Mouse (Mus musculus): ENCODE measurements at regions not wholly inside any gene's neighbourhood (a gene's known extent, or its start where the extent isn't known, plus 50 kb on each side); places are given as distances from the start of the nearest gene placed in this dataset.

DNA sequence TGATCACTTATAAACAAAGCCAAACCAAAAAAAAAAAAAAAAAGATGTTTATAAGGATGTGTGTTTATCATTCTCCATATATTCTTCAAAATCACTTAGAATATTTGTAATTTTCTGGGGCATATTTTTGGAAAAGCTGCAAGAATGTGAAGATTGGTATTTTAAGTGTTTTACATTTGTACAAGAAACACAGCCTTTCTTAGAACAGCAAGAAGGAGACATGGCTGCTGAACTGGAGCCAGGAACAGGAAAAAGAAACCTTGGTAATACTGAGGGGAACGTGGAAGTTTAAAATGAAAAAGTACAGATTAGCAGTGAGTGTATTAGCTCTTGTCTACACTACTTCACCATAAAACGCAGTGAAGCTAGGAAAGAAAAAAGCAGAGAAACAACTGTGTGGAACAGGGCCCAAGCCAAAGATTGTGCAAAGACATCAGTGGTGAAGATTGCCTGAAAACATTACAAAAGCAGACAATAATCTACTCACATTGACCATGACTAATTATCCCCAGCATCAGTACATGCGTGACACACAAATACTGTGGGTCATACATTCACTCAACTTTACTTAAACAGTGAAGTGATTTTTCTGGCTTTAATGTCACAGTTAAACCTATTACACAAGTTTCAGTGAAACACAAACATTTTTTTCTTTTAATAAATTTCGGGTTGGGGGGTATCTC lies 122.8 kb upstream of the Vegfc start:
- no peak for DNase-seq (ENCODE audit: low read depth, low spot score)

DNA sequence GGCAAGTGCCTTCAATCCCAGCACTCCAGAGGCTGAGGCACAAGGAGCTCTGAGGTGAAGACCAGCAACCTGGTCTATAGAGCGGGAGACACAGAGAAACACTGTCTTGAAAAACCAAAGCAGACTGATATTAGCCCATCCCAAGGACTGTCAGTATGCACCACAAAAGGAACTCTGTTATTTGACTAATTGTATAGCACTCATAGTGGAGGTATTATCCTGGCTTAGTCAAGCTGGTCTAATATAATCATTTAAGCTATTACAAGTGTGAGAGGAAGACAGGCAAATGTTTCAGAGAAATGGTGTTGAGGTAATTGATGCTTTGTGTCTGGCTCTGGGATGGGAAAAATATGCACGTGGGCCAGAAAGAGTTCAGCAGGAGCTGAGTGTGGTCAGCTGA lies 121.3 kb upstream of the Vegfc start:
- DNase-seq (ENCODE audit: low read depth, low spot score) = no peak

DNA sequence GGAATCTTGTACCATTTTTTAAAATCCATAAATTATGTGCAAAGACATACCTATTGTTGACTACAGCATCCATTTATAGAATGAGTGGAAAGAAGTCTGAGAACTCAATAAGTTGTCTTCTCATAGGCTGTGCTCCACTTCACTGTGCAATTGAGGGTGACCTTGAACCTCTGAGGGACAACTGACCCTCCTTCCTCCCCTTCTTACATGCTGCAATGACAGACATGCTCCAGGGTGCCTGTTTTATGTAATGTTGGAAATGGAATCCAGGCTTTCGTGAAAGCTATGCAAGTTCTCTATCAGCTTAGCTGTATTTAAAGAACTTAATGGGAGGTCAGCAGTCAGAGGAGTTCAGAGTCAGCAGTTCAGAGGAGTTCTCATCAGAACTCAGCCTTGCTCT lies 118.9 kb upstream of the Vegfc start:
- no peak for DNase-seq (ENCODE audit: low read depth, low spot score)

DNA sequence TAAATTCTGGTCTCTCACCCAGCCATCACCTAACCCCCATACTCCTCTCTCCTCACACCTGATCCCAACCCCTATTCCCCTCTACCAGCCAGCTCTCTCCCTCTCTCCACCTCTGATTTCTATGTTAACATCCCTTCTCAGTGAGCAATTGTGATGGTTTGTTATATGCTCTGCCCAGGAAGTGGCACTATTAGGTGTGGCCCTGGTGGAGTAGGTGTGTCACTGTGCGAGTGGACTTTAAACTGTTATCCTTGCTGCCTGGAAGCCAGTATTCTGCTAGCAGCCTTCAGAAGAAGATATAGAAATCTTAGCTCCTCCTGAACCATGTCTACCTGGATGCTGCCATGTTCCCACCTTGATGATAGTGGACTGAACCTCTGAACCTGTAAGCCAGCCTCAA lies 114.4 kb upstream of the Vegfc start:
- no peak for DNase-seq (ENCODE audit: low read depth, low spot score)

DNA sequence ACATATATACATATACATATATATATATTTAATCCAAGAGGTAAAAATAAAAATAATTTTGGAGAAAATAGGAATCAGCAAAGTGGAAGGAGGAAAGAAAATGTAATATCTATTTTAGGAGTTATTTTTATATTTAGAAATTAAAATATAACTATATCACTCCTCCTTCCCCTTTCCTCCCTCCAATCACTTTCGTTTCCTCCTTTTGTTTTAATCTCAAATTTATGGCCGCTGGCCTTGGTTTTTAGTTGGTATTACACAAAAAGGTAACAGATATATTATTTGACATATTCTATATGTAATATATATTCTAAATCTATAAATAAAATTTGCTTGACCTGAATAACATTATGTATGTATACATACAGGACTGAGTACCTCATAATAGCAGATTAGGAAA lies 93.1 kb upstream of the Vegfc start:
- DNase-seq (ENCODE audit: low read depth, low spot score) = no peak

DNA sequence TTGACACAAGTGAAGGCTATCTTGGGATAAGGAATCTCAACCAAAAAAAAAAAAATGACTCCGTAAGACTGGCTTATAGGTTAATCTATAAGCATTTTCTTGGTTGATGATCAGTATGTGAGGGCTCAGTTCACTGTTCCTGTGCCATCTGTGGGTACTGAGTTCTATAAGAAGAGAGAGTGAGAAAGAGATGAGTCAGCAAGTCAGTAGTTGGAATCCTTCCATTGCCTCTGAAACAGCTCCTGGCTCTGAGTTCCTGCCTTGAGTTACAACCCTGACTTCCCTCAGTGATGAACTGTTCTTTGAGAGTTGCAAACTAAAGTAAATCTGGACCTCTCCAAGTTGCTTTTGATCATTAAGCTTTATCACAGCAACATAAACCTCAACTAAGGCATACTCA lies 91.7 kb upstream of the Vegfc start:
- no peak for DNase-seq (ENCODE audit: low read depth, low spot score)

DNA sequence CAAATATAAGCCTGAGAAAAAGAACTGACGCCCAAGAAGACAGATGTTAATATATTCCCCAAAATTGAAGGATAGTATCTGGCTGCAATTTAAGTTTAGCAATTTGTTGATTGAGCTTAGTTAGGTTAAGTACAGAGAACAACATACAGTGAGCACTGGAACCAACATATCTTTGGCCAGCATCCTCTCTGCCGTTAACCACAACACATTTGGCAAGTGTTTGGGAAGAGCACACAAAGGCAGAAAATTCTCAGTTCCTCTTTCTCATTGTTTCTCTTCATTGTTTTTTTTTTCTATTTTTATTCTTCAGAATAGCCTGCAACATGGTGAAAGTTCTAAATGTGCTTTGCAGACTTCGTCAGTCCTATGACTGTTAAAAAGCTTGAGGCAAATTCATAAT lies 83.2 kb upstream of the Vegfc start:
- peak; percentile 11 for DNase-seq (ENCODE audit: low read depth, low spot score)

DNA sequence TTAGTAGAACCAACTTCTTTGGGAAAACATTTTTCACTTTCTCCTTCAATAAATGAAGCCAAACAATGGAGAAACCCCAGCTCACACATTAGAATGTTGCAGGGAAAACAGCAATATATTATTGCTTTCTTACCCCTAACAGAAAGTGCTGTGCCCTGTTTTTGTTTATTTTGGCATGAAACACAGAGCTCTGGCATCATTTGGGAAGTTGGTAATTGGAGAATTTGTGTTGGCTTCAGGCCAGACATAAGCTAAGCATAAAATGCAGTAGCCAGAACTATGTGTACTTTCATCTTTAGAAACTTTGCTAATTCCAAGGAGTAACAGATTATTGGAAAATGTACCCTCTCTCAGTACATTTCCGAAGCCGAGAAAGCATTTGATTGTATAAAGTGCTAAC lies 79.9 kb upstream of the Vegfc start:
- DNase-seq (ENCODE audit: low read depth, low spot score) = no peak

DNA sequence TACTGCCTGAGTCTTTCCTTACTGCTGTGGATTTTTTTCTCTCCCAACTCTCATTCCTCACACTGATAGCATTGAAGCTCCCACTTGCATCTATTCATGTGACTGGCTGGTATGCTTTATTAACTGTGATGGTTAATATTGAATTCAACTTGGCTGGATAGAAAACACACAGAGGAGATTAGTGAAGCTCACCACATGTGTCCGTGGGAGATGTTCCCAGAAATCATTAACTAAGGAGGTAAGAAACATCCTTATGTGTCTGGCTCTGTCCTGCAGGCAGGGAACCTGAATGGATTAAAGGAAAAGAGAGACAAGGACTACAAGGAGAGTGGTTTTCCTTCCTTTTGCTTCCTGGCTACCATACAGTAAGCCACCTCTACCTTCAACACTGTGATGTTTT lies 74.5 kb upstream of the Vegfc start:
- no peak for DNase-seq (ENCODE audit: low read depth, low spot score)

DNA sequence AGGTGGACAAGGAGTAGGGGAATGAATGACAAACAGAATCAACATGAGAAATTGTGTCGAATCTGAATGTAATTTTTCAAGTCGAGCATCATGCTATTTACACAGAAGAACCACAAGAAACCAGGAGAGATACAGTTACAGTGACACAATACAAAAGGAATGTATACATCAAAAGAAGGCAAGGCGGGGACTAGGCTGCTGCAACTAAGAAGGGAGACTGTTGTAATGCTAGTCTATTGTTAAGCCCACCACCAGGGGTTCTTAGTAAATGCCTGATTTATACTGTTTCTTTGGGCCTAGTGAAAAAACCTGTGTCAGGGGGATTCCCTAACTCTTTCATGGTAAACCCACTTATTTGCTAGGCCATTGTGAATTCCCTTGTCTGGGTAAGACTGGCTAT lies 63.3 kb upstream of the Vegfc start:
- no peak for DNase-seq (ENCODE audit: low read depth, low spot score)

DNA sequence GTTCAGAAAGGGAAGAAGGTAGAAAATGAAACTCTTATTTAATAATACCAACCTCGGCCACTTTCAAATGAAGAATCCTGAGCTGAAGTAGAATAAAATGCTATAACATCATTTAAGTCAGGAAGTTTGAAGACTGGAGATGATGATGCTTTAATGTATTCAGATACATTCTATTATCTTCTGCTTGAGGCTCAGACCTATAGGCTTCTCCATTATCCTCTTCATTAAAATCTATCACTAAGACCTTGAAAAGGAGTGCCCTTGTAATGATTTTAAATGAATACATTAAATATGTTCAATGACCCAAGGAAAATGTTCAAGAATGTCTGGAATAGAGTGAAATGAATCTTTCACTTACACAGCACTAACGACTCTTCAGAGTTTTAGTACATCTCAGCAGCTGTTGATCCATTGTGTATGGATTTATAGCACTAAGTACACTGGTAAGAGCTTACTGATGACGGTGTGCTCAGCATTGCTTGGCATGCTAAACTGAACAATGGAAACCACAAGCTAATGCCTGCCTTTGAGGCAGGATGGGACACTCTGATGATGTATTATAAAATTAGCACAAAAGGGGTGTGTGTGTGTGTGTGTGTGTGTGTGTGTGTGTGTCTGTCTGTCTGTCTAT lies 58.8 kb upstream of the Vegfc start:
- DNase-seq (ENCODE audit: low read depth, low spot score) = no peak

Measured in A20 (cell line).